Mouse (Mus musculus): Measurements from ENCODE around the gene Kcnn4. TPM values are rescaled to one million over a fixed set of nuclear protein-coding genes. Genes with fewer than 3 reads are reported as not detected.
A peak's percentile ranks its signal among the peaks of the same experiment; 100 is the strongest.

Gene Kcnn4
- total RNA-seq, 2 experiments from 2014 or later: 0.34 to 0.48 TPM

DNA sequence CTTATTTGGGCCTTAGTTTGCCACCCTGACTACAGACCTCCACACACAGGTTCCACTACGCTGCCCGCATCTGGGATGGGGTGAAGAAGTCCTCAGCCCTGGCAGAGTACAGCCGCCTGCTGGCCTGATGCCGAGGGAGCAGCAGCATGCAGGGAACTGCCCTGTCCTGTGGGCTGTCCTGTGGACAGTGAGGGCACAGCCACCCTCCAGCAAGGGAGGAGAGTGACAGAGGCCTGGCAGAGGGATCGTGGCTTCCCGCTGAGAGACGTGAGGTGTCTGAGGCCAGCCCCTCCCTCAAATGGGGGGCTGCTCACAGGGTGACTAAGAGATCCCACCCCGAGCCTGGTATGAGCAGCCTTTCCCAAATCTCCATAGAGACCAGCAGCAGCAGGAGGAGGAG, 52.2 kb downstream of the Kcnn4 start:
- intact Hi-C loops (cut with DNase I): no loop called here
- DNase-seq: peak; percentile 78

GRCm38 (mm10) chr7:24423107-24423763, 53.2 kb downstream of the Kcnn4 start:
- no peak for DNase-seq

DNA sequence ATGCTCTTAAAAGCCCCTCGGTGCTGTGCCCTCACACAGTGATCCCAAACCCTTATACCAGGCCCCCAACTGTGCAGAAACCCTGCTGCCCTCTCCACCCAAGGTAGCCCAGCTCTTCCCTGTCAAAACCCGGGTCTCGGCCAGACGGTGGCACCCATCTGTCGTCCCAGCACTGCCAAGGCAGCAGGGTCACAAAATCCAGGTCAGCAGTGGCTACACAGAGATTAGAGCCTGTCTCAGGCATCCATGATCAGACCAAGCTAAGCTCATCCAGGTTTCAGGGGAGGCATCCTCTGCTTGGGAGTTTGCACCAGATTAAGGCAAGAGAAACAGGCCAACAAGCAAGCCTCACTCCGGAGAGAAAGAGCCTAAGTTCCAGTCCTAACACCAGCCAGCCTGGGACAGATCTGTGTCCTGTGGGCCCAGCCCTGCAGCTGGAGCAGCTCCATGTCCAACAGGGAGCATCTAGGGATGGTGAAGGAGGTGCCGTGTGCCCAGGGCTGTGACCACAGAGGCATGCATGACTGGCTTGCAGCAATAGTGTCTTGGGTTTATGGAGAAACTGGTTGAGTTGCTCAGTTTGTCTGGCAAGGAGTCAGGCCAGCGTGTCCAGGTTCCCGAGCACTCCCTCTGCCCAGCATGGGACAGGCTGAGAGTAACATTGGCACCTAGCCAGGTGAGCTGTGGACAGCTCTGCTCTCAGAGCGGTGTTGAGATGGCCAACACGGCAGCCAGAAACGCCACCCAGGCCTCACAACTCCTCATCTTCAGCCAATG, 54.1 kb downstream of the Kcnn4 start:
- peak; percentile 85 for DNase-seq
- intact Hi-C loops (cut with DNase I): no loop called here

More at GRCm38 (mm10) chr7:24423107-24423763, 53.2 kb downstream of the Kcnn4 start:
- intact Hi-C loops (cut with DNase I): no loop called here

- intact Hi-C loops (cut with DNase I): no loop called here
- DNase-seq: no peak
Observed at GRCm38 (mm10) chr7:24425919-24426318, 55.9 kb downstream of the Kcnn4 start.

- intact Hi-C loops (cut with DNase I): no loop called here
- DNase-seq: no peak
Observed at GRCm38 (mm10) chr7:24427168-24427567, 57.1 kb downstream of the Kcnn4 start.

GRCm38 (mm10) chr7:24428725-24429124, 58.7 kb downstream of the Kcnn4 start:
- no peak for DNase-seq
- intact Hi-C loops (cut with DNase I): no loop called here

DNA sequence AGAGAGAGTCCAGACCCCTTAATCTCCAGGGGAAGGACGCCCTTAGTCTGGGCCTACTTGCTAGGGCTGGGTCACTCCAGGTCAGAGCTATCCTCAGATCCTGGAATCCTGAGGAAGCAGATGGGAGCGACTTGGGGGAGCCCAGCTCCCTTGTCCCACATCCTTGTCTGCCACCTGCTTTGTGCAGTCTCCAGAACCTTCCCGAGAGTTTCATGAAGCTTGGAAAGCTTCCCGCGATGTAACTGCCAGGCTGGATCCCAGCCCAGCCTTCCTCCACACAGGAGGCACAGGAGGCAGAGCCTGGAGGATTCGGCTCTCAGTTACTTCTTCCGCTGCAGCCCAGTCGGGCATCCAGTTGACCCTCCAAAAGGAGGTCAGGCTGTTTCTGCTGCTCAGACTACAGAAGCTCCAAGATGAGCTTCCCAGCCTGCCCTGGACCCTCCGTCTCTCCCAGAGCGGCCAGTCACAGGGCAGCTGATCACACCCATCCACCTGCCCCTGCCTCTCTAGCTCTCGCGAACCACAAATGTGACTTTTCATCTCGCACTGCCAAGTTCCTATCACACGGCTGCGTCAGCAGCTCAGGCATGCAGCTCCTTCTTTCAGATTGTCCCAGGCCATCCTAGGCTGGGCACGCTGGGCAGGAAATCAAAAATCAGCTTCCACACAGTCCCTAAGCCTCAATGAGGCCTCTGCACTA, 59.5 kb downstream of the Kcnn4 start:
- DNase-seq: peak; percentile 83
- intact Hi-C loops (cut with DNase I): no loop called here

DNA sequence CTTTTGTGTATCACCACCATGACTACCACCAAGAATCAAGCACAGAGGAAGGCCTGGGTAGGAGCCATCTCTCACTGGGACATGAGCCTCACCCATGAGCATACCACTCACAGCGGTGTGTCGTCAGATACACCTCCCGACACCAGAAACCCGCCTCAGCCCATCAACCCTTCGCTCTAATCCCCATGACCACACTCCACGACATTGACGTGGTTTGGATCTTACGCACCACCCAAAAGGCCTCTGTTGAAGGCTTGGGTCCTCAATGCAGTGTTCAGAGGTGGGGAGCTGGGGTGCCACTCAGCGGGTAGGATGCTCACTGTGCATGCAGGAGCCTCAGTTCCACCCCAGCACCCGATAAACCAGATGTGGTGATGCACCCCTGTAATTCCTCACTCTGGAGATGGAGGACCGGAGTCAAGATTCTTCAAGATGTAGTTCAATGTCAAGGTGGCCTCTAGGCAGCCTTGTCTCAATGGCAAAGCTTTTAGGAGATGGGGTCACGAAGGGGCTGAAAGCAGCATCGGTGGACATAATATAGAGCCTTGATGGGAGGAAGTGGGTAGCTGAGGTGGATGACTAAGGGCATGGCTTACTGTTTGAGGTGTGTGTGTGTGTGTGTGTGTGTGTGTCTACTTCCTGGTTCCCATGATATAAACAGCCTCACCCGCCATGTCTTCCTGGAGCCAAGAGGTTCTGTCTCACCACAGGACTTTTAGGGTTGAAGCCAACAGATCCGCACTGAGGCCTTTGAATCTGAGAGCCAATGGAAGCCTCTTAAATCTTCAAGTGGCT, 60.7 kb downstream of the Kcnn4 start:
- intact Hi-C loops (cut with DNase I): no loop called here
- DNase-seq: no peak

DNA sequence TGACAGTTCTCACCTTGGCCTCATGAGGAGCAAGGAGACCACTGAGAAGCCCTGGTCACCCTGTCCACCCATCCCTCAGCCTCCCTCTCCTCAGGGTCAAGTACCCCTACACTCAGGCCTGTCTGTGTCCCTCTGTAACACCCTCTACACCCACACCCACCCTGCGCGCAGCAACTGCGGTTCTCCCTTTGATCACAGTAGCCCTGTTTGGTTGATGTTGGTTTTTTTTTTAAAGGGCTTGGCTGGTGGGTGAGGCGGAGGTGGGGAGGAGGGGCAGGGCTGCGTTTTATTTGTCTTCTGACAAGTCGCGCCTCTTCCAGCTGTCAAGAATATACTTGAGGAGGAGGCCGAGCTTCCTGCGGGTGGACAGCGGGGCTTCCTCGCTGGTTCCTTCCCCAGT, 61.6 kb downstream of the Kcnn4 start:
- intact Hi-C loops (cut with DNase I): no loop called here

GRCm38 (mm10) chr7:24435305-24435704, 65.2 kb downstream of the Kcnn4 start:
- intact Hi-C loops (cut with DNase I): no loop called here
- DNase-seq: no peak

More for the DNA sequence above, 61.6 kb downstream of the Kcnn4 start:
- no peak for DNase-seq

Small RNAs within 50 kb of the gene (microRNA-seq; reads per million reads assigned to microRNA genes)
- gene Gm27592: not detected

Other genes starting within 250 kb of the Kcnn4 start
- 10 to 100 TPM; 20.4 to 20.7 TPM for gene Zfp235, start 236.1 kb upstream of the Kcnn4 start, total RNA-seq (2021)
- gene Zfp114, start 195.2 kb upstream of the Kcnn4 start, total RNA-seq (2021): 1 to 10 TPM; 5.2 to 6.2 TPM
- gene Zfp111, start 158.8 kb upstream of the Kcnn4 start, total RNA-seq (2021): 10 to 100 TPM; 10.1 to 12.0 TPM
- gene Zfp109, start 132.7 kb upstream of the Kcnn4 start, total RNA-seq (2021): 1 to 10 TPM; 6.1 to 6.3 TPM
- gene Zfp108, start 115.5 kb upstream of the Kcnn4 start, total RNA-seq (2021): 1 to 10 TPM; 6.4 to 7.3 TPM
- gene Zfp93, start 99.8 kb upstream of the Kcnn4 start, total RNA-seq (2021): 1 to 10 TPM; 8.3 TPM
- gene Zfp61, start 69.0 kb upstream of the Kcnn4 start, total RNA-seq (2021): 10 to 100 TPM; 26.4 to 28.8 TPM
- gene Zfp94, start 53.6 kb upstream of the Kcnn4 start, total RNA-seq (2021): 10 to 100 TPM; 12.3 to 13.4 TPM
- gene Tescl, start 36.3 kb upstream of the Kcnn4 start, total RNA-seq (2021): under 1 TPM in 1 of 2 experiments, not detected in 1; 0.46 TPM
- gene Lypd5, start 21.1 kb upstream of the Kcnn4 start, total RNA-seq (2021): not detected
- 10 to 100 TPM; 42.0 to 43.2 TPM for gene Smg9, start 29.4 kb downstream of the Kcnn4 start, total RNA-seq (2021)
- not detected for gene Irgc1, start 82.0 kb downstream of the Kcnn4 start, total RNA-seq (2021)
- gene Plaur, start 92.2 kb downstream of the Kcnn4 start, total RNA-seq (2021): 1 to 10 TPM; 1.0 to 1.2 TPM
- 100 to 1,000 TPM; 332 to 353 TPM for gene Cadm4, start 111.8 kb downstream of the Kcnn4 start, total RNA-seq (2021)
- gene Zfp428, start 136.7 kb downstream of the Kcnn4 start, total RNA-seq (2021): 100 to 1,000 TPM; 105 to 108 TPM
- not detected for gene AC161166.1, start 142.2 kb downstream of the Kcnn4 start, total RNA-seq (2021)
- 100 to 1,000 TPM; 118 to 120 TPM for gene Irgq, start 160.4 kb downstream of the Kcnn4 start, total RNA-seq (2021)
- gene Pinlyp, start 175.9 kb downstream of the Kcnn4 start, total RNA-seq (2021): under 1 TPM in 1 of 2 experiments, not detected in 1; 0.48 TPM
- gene Xrcc1, start 176.0 kb downstream of the Kcnn4 start, total RNA-seq (2021): 10 to 100 TPM; 48.8 to 49.3 TPM
- 10 to 100 TPM; 16.1 to 17.5 TPM for gene Ethe1, start 217.3 kb downstream of the Kcnn4 start, total RNA-seq (2021)
- gene Zfp575, start 217.4 kb downstream of the Kcnn4 start, total RNA-seq (2021): 10 to 100 TPM; 11.7 to 13.0 TPM
- gene Phldb3, start 240.5 kb downstream of the Kcnn4 start, total RNA-seq (2021): under 1 TPM; 0.48 to 0.72 TPM